Mouse (Mus musculus) embryonic fibroblast, embryonic 13.5 days (primary cell): ENCODE measurements at regions not wholly inside any gene's neighbourhood (a gene's known extent, or its start where the extent isn't known, plus 50 kb on each side); places are given as distances from the start of the nearest gene placed in this dataset.
A peak's percentile ranks its signal among the peaks of the same experiment; 100 is the strongest.

ENCODE experiments used
- H3K27ac ChIP-seq: 2 replicates; pipeline ENCODE4 v1.5.1; 2012; ENCODE audit warnings: low read length, control low read depth, inconsistent platforms; ENCODE audit not compliant: insufficient read depth
- H3K4me1 ChIP-seq: 2 replicates; pipeline ENCODE4 v1.6.1; 2011; ENCODE audit warnings: low read length; ENCODE audit not compliant: control insufficient read depth, insufficient read depth
- H3K4me3 ChIP-seq: 2 replicates; pipeline ENCODE4 v1.5.1; 2011; ENCODE audit warnings: mild to moderate bottlenecking, control low read depth, low read length; ENCODE audit not compliant: insufficient read depth
- CTCF ChIP-seq: IDR thresholded peaks from 2 replicates; pipeline ENCODE4 v1.5.1; 2011; ENCODE audit warnings: mild to moderate bottlenecking, control low read depth, low read length, moderate library complexity, borderline replicate concordance; ENCODE audit not compliant: insufficient read depth
- POLR2A ChIP-seq: IDR thresholded peaks from 2 replicates; pipeline ENCODE4 v1.6.1; 2011; ENCODE audit warnings: low read depth, mild to moderate bottlenecking, control low read depth, low read length, moderate library complexity

DNA sequence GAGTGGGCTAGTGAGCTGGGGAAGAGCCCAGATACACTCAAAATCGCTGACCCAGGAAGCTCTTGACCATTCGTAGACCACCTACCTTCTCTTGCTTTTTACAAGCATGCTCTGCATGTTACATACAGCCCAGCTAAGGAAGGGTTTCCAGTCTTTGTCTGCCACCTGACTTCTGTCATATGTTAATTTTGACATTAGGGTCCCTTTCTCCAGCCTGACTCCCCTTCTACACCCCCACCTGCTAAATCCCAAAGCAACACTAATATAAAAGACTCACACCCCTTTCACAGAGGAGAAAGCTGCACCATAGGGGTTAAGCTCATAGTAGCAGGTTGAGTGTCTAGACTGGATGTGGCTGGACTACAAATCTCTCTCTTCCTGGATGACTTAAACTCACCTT lies 248.8 kb downstream of the Pdcd6ip start:
- Histone ChIP-seq H3K4me3 (no peak overlapping the region), H3K27ac (no peak overlapping the region), H3K4me1 (no peaks in the 10 kb centered on the region)
- TF ChIP-seq POLR2A (no peak), CTCF (no peak)

DNA sequence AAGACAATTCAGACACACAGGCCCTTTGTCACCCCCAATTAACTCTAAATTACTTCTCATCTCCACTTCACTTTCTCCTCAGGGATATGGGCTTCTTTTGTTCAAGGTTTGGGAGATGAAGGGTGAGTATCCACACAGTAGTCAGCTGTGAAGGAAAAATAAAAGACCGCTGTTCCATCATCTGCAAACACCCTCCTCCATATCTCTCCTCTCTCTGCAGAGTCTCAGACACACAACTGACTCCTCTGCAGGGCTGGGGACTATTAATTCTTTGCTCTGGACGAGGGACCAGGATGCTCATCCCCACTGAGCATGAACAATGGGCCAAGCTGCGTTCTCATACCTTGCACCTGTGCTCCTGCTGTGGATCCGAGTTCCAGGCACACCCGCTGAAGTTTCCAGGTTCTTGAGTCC lies 249.3 kb downstream of the Pdcd6ip start:
- H3K4me1 ChIP-seq = no peaks in the 10 kb centered on the region
- no peak overlapping the region for H3K4me3 ChIP-seq
- TF ChIP-seq CTCF = no peak
- no peak for TF ChIP-seq POLR2A
- H3K27ac ChIP-seq = peak overlapping the region; percentile 62

DNA sequence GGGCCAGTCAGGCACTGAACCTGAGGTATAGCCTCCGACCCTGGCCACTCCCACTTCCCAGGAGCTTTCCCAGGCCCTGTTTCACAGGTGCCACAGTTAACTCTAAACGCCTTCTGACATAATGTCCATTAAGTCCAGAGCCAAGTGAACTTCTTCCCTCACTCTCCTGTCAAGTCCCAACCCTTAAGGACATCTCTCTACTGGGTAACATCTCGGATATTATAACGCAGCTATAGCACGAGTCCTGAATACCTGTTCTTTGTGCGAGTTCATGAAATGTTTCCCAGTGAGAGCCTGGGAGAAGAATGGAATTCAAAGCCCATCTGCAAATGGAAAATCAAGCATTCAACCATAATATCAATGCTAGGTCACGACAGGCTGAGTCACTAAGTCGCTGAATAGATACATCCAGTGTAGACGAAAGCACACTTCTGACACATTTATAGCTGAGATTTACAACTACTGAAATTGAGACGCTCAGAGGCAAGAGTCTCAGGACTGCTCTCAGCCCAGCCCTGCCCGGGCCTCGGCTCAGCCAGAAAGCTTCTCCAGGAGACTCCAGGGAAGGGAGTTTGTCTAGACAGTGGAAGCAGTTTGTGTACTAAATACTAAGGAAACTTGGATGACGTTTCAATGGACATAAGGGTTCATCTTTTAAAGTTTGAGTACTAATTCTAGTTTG lies 250.7 kb downstream of the Pdcd6ip start:
- Histone ChIP-seq H3K4me3 (no peak overlapping the region), H3K27ac (peak overlapping the region; percentile 3; the same call in 1 of the 2 replicates), H3K4me1 (peaks cover 2% of the 10 kb centered on the region; the same call in 1 of the 2 replicates)
- TF ChIP-seq CTCF (no peak), POLR2A (no peak)

DNA sequence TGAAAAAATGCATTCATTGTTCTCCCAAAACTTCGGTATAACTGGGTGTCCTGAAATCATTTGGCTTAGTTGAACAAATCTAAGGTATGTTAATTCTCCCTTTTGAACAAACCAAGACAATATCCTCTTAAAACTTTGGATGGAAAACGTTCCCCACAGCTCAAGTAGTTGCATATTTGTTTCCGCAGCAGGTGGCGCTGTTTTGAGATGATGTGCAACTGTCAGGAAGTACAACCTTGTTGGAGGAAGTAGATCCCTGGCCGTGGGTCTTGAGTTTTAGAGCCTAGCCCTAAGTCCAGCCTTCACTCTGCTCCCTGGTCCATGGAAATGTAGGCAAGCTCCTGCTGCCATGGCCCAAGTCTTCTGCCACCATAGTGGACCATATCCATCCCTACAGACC lies 252.5 kb downstream of the Pdcd6ip start:
- TF ChIP-seq CTCF = no peak
- TF ChIP-seq POLR2A = no peak
- H3K4me3 ChIP-seq = no peak overlapping the region
- no peak overlapping the region for H3K27ac ChIP-seq
- H3K4me1 ChIP-seq = peaks cover 2% of the 10 kb centered on the region; the same call in 1 of the 2 replicates

DNA sequence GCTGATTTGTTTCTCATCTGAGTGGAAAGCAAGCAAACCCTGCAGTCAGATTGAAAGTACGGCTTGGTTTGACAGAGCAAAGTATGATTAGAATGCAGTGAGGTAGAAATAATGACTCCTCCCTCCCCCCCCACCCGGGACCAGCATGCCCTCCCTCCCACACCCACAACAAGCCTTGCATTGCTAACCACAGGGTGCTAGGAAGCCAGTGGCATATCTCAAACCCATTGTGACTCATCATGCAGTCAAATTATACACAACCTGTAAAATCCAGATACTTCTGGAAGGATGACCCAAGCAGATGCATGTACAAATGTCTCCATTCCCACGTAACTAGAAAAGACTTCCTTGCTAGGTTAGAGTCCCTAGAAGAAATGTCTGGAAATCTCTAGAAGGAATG lies 254.8 kb downstream of the Pdcd6ip start:
- H3K4me1 ChIP-seq = peaks cover 2% of the 10 kb centered on the region; the same call in 1 of the 2 replicates
- no peak overlapping the region for H3K27ac ChIP-seq
- TF ChIP-seq CTCF = no peak
- no peak for TF ChIP-seq POLR2A
- H3K4me3 ChIP-seq = no peak overlapping the region

DNA sequence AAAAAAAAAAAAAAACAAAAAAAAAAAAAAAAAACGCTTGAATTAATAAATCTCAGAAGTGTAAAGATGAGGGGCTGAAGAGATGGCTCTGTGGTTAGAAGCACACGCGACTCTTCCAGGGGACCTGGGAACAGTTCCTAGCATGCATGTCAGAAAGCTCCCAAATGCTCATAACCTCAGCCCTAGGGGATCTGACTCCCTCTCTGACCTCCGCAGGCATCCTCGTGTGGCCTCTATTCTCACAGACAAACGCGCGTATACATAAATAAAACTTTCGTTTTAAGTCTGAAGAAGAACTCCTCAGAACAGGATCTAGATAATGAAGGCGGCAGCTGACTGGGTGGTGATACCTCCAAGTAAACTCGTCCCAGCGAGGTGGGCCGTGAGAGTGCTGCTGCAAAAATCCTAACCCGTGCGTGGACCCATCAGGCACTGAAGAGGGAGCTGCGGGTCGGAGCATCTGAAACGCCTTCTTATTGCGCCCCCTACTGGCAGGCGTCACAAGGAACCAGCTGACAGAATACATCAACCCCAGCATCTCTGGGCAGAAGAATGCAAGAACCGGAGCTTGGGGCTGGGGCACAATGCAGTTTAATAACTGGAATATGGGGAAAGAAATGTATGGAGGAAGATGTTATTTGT lies 266.2 kb downstream of the Pdcd6ip start:
- no peaks in the 10 kb centered on the region for H3K4me1 ChIP-seq
- H3K27ac ChIP-seq = no peak overlapping the region
- H3K4me3 ChIP-seq = peak overlapping the region; percentile 38
- TF ChIP-seq POLR2A (no peak), CTCF (peak; percentile 79)

DNA sequence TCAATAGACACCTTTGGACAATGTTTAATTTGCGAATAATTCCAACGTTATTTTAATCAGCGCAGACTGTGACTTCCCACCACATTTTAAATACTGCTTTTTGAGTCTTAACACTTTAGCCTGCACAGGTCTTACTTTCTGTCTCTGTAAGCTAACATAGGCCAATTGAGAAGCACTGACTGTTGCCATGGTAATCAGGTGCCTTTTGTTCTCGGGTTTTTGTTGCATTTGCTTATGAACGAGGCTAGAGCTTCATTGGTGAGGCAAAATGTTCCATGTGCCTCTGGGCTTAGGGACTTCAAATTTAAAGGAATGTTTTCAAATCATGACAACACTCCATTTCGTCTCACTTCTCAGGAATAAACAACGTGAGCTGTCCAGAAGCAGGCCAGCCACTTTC lies 269.7 kb downstream of the Pdcd6ip start:
- Histone ChIP-seq H3K4me1 (no peaks in the 10 kb centered on the region), H3K27ac (no peak overlapping the region), H3K4me3 (no peak overlapping the region)
- TF ChIP-seq CTCF = no peak
- no peak for TF ChIP-seq POLR2A

DNA sequence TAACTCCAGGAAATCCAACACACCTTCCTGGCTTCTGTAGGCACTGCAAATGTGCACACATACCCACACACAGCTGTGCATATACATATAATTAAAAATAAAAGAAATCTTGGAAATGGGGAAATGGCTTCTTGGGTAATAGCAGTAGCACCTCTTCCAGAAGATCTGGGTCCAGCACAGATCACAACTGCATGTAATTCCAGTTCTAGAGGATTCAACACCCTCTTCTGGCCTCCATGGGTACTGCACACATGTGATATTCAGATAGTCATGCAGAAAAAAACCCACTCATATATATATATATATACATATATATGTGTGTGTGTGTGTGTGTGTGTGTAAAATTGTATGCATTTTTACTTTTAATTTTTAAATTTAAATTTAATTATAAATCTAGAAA lies 272.1 kb downstream of the Pdcd6ip start:
- TF ChIP-seq POLR2A = no peak
- no peak for TF ChIP-seq CTCF
- Histone ChIP-seq H3K27ac (no peak overlapping the region), H3K4me1 (no peaks in the 10 kb centered on the region), H3K4me3 (no peak overlapping the region)

DNA sequence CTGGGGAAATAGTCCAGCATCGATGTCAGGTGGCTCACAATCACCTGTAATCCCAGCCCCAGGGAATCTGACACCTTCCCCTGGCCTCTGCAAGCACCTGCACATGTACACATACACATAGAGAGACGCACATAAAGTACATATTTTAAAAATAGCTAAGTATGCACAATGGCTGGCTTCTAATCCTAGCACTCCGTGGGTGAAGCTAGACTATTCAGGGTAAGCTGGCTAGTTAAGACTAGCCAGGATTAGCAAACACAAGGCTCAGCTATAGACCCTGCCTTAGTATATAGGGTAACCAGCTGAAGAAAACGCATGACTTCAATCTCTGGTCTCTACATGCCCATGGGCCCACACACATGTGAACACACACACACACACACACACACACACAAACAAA lies 274.6 kb downstream of the Pdcd6ip start:
- Histone ChIP-seq H3K4me3 (no peak overlapping the region), H3K4me1 (no peaks in the 10 kb centered on the region), H3K27ac (no peak overlapping the region)
- TF ChIP-seq POLR2A = no peak
- no peak for TF ChIP-seq CTCF

DNA sequence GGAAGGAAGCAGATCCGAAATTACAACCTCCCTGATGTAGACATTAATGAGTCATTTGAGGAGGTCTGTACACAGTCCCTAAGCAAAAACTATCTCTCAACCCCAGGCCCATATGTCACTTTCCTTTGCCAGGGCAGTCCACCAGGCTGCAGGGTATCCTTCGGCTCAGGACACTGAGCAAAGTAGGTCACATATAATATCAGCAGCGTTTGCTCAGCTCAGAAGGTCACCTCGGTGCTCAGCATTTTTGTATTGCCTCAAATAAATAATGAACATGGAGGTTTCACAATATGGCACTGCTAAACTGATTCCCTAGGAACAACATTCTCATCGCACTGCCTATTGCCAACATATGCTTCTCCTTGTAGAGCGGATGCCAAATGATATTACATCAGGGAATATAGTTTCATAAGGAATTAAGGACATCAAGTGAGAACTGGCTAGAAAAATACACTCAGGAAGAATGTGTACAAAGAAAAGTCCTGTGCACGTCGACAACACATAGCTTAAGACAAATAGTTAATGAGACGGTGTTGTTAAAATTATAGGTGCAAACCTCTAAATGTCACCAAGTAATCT lies 275.4 kb downstream of the Pdcd6ip start:
- no peak overlapping the region for H3K4me3 ChIP-seq
- TF ChIP-seq CTCF (no peak), POLR2A (no peak)
- H3K27ac ChIP-seq = no peak overlapping the region
- H3K4me1 ChIP-seq = no peaks in the 10 kb centered on the region
